Mouse (Mus musculus): ENCODE data around the gene Irak3.

DNA sequence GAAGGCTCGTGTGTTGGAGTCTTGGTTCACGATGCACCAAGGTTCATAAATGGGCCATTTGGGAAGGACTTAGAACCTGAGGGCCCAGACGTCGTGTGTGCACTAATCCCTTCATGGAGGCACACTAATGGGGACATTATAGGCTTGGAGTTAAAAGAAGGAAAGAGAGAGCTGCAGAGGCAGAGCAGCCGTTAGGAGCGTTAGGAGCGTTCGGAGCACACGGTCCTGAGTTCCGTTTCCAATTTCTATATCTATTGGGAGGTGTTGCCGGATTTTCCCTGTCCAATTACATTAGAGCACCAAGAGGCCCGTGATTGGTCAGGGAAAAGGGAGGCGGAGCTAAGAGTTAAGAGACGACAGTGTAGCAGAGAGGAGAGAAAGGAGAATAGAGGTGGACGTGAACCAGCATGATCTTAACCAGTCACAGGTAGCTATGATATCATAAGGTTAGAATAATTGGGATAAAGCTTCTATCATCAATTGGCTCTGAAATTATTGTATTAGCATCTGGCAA lies 27.7 kb downstream of the Irak3 start:
- TF ChIP-seq CTCF (IDR thresholded peaks at IDR 0.05; ENCODE audit: extremely low read depth, insufficient read length, insufficient replicate concordance, low read depth, low read length) (no peak), POLR2A (IDR thresholded peaks at IDR 0.05; ENCODE audit: low read depth, low read length) (no peak)

All from small intestine, adult 2 months (tissue).